Mouse (Mus musculus) granulocyte monocyte progenitor cell, adult 5-6 weeks (primary cell): ENCODE data around the gene Cyb5rl. TPM values are rescaled to one million over a fixed set of nuclear protein-coding genes. Genes with fewer than 3 reads are reported as not detected.

Source experiments
- ATAC-seq: replicated peaks from 2 replicates; pipeline ENCODE4 v1.8.0; 2016; ENCODE audit warnings: mild to moderate bottlenecking, moderate TSS enrichment, inconsistent platforms; ENCODE audit not compliant: poor library complexity, severe bottlenecking
- total RNA-seq, 2 experiments: library from RNA; stranded (forward) in 1 of 2; stranded (reverse) in 1 of 2; fragments of 200-712, 200-1000 nt in 1 of 2; fragments of >200 nt in 1 of 2; fragmentation: Nextera tagmentation in 1 of 2; gene quantifications; 2 replicates each; pipeline ENCODE4 v1.2.3; 2014 to 2017

Cyb5rl gene
- total RNA-seq (2014; fragmentation: Nextera tagmentation) (8.8 and 10.4 TPM in 2 replicates), total RNA-seq (2017) (7.2 and 10.9 TPM in 2 replicates)

DNA sequence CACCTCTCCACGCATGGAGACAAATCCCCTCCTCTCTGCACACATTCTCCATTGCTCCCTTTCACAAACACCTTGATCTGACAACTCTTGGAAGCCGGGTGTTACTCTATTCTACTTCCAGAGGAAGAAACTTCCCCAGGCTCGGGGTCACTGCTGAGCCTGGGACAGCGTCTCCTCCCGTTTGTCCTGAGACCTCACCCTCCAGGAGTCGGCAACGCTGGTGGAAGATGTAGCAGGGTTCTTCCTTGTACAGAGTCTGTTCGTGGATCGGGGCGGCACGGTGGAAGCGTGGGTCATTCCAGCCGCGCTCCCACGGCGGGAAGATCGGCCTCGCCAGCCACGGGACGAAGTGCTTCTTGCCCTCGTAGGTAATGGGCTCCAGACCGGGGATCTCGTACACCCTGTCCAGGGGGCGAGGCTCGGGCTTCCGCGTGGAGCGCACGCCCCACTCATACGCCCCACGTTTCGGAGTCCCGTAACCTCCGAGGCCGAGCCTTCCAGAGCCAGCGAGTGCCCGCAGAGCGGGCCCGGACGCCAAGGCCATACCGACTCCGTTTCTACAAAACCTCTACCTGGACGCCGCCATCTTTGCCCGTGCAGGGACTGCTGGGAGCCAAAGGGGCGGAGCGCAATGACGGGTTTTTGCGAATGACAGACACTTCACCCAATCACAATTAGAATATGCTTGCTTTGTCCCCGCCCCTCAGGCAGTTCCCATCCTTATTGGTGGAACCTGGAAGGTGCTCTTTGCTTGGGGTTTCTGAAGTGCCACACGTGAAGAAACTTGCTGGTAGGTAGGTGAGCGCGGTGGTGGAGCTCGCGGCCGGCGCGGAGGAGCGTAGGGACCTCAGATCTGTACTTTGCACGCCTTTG lies at the start of gene Cyb5rl, which contains the start of gene Mrpl37:
Gene Cyb5rl, plus strand, starts transcription at position 737 of the 873 bp plus-strand sequence.
Gene Mrpl37, minus strand, starts transcription at position 617 of the 873 bp plus-strand sequence.
- ATAC-seq = peak; percentile 98

DNA sequence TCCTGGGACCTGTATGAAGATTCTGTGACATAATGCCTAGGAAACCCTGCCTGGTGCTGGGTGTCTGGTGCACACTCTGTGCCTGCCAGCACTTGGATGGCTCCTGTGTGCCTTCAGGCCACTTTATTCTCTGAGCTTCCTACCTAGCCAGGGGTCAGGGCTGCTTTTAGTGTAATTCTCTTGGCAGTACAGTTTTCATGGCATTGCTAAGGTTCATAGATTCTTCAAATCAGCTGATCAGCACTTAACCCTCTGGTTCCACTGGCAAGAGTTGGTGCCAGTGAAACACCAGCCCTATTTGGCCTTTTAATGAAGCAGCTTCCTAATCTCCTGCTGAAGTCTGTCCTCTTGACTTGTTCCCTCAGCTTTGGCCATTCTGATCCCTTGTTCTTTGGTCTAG lies 49.5 kb upstream of the Cyb5rl start:
- ATAC-seq = no peak

DNA sequence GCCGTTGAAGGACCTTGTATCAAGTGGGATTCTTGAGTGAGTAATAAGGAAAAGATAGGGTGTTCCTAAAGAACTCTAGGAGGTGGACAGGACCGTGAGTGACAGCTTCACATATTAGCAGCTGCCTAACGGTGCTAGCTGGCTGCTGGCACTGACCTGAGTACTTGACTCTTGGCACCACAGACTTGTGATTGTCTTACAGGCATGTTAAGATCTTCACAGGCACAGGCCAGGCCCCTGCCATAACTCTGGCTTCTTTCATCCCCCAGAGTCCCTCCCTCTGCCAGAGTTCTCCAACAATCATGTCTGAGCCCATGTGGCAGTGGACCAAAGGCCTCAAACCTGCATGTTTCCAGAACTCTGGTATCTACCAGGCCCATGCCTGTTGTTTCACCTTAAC lies 48.3 kb upstream of the Cyb5rl start:
- no peak for ATAC-seq

DNA sequence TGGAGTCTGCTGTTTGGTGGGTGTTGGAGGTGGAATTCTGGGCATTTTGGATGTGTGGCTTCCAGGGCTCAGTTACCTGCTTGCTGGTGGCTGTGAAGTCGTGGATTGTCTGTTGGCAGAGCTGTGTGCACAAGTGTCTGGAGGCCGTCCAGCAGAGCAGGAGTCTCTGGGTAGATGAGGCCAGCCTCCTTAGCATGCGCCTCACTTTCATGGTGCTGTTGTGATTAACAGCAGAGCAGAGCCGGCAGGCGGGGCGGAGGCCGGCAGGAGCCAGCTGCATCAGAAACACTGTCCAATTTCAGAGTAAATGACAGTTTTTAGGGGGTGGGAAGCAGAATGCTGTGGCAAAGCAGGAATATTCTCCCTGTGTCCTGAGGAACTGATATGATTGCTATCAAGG lies 47.8 kb upstream of the Cyb5rl start:
- no peak for ATAC-seq

DNA sequence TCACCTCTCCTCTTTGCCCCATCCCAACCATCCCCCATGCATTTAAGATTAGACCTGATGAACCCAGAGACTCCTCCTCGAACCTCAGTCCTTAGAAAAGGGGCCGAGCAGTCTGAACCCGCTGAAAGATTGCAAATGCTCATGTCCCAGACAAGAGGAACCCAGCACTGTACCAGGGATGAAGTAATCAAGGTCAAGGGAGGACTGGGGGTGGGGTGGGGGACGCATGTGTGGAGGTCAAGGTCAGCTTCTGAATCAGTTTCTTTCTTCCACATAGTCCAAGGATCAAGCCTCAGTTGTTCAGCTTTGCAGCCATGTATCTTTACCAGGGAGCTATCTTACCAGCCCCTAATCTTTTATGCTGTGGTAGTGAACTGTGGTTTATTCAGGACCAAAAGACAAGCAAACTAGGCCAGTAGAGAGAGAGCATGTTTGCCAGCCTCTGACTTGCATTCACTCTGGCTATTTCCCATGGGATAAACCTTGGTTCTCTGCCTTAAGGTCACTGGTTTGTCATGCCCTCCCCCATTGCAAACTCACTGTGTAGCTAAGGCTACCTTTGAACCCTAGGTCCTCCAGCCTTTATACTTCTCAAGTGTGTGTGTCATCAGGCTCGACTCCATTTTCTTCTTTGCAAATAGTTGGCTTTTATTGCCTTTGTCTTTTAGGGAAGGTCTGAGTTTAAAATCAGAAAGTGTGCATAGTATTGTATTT lies 46.3 kb upstream of the Cyb5rl start:
- no peak; the same call in 1 of the 2 replicates for ATAC-seq

DNA sequence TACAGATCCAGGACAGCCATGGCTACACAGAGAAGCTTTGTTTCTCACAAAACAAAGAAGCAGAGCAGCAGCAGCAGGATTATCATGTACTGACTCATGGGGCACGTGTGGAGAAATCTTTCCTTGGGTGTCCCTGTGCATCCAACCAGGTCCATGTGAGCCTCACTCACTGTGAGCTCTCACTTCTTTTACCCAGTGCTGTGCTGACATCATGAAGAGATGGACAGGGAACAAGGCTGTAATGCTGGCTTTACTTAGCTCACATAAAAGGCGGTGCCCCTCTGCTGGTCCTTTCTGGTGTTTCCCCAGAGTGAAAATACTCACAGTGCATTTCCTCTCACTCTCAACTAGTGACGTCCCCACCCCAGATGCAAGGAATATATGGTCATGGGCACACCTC lies 45.3 kb upstream of the Cyb5rl start:
- ATAC-seq = no peak

DNA sequence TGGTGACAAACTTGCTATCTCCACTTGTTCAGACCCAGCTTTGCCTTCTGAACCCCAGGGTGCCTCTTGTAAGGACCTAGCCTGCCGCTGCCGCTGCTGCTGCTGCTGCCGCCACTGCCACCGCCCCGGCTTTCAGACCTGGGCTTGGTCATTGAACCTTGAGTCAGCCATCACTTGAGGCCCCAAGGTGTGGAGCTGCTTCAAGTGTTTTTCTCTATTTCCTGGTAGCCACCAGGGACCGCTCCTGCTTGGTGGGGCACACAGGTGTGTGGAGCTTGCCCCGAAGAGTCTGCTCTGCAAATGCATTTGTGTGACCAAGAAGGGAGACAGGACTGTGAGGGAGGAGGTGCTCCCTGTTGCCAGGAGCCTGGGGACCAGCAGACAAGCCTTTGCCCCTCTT lies 41.9 kb upstream of the Cyb5rl start:
- ATAC-seq = no peak

DNA sequence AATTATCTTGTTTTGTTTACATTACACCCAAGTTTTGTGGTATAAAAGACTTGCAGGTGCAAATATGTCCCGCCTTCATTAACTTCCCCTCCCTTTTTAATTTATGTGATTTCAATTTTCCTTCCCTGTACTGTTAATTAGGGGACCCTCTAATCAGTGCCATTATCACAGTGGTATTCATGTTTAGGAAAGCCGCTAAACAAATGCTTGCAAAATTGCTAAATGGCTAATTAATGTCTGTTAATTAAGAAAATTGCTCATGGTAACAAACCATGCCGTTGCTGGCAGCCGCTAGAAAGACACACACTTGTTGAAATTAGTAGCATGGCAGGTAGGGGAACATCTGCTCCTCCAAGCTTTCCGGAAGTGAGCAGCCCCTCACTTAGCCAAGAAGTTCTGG lies 41.4 kb upstream of the Cyb5rl start:
- no peak for ATAC-seq

DNA sequence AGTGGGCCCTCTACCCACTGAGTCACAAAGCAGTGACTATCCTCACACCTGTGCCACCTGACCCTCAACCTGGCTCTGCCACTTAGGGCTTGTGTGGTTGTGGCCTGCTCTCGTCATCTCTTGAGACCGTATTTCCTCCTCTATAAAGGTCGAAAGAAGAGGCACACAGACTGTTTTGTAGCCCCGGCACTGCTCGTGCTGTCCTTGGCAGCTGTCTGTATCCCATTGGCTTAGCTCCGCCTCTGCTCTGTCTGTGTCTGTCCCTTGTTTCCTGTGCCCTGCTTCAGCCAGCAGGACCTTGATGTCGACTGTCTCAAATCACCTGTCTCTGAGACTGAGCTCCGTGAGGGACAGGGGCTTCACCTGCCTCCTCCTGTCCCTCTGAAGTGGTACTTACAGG lies 40.3 kb upstream of the Cyb5rl start:
- ATAC-seq = no peak

DNA sequence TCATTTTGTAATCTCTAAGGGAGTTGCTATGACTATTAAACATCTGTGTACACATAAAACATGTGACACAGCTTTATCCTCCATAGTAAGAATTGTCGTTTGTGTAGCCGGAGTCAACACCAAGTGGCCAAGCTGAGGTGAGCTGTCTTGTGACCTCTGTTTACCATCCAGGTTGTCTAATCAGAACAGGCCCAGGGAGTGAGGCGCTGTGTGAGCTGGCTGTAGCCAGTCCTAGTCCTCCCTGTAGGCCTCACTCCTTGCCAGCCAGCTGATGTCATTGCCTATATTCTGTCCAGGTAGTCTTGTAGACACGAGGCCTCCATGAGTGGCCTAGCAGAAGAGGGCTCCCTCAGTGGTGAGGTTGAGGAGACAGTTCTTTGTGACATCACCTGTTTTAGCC lies 31.1 kb upstream of the Cyb5rl start:
- no peak for ATAC-seq

DNA sequence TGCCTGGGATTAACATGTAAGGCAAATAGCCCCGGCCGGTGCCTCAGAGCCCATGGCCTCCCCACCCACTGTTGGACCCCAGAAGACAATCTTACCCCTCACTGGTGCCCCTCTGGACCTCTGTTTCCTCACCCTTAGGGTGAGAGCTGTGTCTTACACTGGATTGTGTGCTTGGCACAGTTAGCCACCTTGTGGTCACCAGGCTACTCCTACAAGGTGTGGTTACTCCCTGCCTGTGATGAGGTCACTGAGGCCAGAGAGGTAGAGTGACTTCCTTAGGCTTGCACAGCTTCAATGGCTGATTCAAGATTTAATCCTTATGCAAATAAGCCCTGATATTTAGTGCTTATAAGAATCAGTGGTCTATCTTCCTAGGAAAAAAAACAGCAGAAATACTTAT lies 29.8 kb upstream of the Cyb5rl start:
- no peak for ATAC-seq

DNA sequence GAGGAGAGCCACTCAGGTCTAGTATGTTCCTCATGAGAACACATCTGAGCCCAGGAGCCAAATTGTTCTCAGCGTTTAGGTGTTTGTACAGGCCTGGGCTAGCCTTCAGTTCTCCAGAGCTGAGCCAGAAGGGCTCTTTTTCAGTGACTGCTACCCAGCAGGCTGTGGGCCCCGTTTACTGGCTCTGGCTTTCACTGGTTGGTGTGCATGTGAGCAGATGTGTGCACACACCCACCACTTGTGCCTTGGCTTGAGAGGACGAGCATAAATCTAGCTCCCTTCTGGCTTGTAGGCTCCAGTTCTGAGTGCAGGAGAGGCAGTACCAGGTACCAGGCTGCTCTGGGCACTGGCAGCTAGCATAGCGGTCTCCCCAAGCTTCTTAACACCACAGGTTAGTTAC lies 28.5 kb upstream of the Cyb5rl start:
- no peak for ATAC-seq

DNA sequence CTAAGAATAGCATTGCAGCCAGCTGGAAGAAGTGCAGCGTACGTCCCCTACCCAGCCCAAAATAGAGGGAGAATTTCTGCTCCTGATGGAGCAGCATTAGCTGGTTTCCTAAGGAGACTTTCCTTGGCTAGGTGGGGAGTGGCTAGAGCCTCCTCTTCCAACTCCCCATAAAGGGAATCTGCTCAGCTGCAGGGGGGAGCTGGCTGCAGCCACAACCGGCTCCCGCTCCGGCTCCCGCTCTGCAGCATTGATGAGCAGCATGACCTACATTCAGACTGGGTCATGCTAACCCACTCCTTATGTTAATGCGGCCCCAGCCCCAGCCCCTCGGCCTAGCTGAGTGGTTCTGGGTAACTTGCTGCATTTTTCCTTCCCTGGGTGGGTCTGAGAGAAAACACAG lies 27.5 kb upstream of the Cyb5rl start:
- no peak for ATAC-seq

DNA sequence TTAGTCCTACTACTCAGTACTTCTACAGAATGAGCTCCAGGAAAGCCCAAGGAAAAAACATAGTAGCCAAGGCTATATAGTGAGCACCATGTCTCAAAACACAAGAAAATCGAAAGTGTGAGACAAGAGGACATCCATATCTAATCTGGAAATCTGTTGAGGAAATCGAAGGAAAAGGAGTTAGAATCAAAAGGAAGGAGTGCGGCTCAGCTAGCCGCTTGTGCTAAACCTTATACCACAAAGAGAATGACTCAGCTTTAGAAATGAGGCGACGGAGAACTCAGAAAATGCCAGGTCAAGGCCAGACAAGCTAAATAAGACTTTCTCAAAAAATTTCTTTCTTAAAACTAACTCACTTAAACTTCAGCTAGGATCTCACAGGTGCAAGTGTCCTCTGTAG lies 24.5 kb upstream of the Cyb5rl start:
- ATAC-seq = no peak

DNA sequence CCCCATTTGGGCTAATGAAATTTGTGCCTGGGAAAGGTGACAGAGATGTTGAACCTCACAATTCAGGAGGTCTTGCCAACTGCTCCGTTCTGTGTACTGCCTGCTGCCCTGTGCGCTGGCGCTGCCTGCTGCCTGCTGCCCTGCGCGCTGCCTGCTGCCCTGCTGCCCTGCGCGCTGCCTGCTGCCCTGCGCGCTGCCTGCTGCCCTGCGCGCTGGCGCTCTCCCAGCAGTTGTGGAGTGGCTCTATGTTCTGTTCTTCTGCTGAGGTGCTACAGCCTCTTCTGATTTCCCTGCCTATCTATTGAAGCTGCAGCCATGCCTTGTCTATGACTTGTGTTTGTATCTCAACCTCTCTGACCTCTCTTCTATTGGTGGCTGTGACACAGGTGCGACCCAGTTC lies 21.6 kb upstream of the Cyb5rl start:
- no peak for ATAC-seq

DNA sequence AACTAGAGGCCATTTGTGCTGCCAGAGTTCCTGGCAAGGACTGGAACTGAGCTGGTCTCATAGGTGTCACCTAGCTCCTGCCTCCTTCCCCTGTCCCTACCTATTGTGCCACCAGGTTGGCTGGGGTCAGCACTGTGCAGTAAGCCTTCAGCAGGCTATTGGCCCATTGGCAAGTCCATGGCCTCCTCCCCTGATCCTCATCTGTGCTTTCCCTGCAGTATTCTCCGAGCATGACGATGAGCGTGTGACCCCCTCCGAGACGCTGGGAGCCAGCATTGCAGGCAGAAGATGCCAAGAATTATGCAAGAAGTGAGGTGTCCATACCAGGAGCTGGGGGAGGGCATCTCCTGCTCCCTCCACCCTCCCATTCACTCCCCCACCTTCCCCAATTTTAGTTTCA lies 19.0 kb upstream of the Cyb5rl start:
- peak; percentile 79 for ATAC-seq

DNA sequence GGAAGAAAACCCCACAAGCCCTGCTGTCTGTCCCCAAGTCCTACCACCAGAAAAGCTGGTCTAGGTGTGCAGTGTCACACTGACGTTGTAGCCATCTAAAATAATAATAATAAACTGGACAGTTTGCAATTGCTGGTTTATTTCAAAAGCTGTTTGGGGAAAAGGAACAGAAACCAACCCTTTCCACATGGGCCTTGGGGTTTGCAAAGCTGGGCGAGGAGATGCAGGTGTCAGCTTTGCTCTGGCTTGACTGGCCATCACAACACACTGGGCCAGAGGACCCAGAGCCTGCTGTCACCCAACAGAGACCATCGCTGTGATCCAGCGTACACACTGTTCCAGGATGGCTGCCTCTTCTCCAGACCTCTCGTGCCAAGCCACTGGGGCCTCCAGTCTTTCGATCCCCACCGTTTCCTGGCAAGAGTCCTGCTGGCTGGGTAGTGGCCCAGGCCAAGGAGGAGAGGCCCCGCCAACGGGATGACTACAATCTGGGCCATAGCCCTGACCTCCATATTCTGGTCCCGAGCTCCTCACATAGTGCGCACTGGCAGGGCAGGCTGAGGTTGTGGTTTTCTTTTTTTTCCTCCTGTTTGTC lies 18.1 kb upstream of the Cyb5rl start:
- peak; percentile 73 for ATAC-seq

DNA sequence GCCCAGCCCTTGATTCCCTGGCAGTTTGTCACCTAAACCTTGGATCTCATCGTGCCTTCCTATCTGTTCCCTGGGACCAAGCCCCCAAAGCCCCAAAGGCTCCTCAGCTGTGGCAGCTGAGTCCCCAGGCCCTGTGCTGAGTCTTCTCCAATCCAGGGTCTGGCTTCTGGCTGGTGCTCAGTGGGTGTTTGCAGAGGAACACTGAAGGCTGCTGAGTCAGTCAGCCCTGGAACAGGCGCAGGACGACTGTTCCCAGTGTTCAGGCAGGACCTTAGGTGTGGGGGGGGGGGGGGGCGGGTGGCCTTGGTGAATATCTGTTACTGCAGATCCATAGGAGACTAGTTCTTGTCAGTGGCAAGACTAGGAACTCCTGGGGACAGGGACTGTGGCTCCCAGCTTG lies 14.9 kb upstream of the Cyb5rl start:
- ATAC-seq = no peak

DNA sequence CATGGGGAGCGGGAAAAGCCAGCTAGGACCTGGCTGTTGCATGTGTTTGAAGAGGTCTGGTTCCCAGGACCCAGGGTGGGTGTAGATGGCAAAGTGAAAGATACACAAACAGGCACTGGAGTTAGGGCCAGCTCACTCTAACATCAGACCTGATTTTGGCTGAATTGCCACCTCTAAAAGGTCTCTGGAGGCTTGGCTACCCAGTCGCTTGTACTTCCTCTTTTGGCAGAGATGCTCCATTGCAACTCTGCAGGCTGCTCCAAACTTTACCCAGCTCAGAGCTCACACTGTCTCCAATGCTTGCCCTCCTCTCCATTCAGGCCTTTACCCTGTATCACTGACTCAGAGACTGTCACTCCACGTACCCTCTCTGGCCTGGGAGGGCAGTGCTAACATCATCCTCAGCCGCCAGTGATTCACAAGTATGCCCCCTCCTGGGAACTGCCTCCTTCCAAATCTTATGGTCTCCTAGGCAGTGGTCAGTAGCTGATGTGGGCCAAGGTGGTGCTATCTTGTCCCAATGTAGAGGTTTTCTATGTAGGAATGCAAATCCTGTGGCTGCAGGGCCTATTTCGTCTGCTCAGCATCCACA lies 13.7 kb upstream of the Cyb5rl start:
- ATAC-seq = peak; percentile 45; the same call in 1 of the 2 replicates

DNA sequence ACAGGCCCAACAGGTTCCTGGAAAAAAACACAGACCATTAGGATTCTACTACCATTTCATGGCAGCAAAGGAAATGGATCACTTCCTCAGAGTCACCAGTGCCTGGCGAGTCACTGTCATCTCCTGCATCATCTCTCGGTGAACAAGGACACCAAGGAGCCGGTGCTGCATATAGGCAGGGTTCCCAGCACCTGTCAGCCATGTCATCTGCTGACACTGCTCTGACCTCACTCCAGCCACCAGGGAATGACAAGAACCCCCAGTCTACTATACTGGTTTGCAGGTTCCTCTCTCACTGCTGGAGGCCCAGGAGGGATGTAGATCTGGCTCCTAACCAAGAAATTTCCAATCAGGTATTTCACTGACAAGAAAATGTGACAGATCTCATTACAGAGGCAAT lies 10.7 kb upstream of the Cyb5rl start:
- no peak for ATAC-seq

DNA sequence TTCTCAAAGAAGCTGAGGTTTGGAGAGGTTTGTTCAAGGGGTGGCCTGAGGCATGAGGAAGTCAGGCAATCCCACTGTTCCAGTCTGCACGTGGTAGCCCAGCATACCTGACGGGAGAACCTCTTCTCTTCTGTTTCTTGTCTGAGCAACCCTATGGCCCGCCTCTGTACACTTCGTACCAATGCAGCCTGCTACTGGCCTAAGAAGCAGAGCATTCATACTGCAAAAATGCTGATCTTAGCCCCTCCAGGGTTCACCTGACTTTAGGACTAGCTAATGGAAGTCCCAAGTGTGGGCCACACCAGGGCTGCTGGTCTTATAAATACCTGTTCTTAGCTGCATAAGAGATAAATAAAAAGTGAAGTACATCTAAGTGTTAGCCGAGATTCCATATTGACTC lies 8.4 kb upstream of the Cyb5rl start:
- ATAC-seq = no peak
